Mouse (Mus musculus) kidney, adult 11 months (tissue): ENCODE measurements around the gene Gpam.

ENCODE experiments used
- DNase-seq: peaks from one replicate; pipeline ENCODE4 v3.0.0; 2022

Gpam gene

GRCm38 (mm10) chr19:55055634-55056269, 71.3 kb downstream of the Gpam start:
- DNase-seq, result no peak

- no peak for DNase-seq
Observed at GRCm38 (mm10) chr19:55053163-55053562, 73.9 kb downstream of the Gpam start.

- DNase-seq, result no peak
Observed at GRCm38 (mm10) chr19:55037406-55037805, 89.6 kb downstream of the Gpam start.

- peak; percentile 26 for DNase-seq
Observed at GRCm38 (mm10) chr19:55018872-55019271, 108.2 kb downstream of the Gpam start.
